Mouse (Mus musculus) testis, postnatal 14 days (tissue): Measurements from ENCODE around the gene Erg.

ENCODE experiments used
- DNase-seq: peaks from one replicate; pipeline ENCODE4 v3.0.0; 2021; ENCODE audit warnings: low spot score

The Erg gene

DNA sequence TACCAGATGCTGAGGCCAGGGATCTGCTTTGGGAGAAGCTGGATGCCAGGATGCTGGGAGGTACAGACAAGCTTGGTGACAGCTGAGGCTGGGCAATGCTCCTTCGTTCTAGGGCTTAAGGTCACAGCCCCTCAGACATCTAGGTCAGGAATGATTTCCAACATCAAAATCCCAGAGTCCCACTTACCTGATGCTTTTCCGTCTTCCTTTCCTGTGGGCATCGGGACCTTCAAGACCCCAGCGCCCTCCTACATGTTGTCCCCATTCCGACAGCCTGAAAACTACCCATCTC, at the start of gene Erg:
Gene Erg, minus strand, starts transcription at position 283 of the 292 bp plus-strand sequence.
- no peak for DNase-seq

- DNase-seq: no peak
Measured at GRCm38 (mm10) chr16:95631816-95632215, 45.4 kb upstream of the Erg start.

DNA sequence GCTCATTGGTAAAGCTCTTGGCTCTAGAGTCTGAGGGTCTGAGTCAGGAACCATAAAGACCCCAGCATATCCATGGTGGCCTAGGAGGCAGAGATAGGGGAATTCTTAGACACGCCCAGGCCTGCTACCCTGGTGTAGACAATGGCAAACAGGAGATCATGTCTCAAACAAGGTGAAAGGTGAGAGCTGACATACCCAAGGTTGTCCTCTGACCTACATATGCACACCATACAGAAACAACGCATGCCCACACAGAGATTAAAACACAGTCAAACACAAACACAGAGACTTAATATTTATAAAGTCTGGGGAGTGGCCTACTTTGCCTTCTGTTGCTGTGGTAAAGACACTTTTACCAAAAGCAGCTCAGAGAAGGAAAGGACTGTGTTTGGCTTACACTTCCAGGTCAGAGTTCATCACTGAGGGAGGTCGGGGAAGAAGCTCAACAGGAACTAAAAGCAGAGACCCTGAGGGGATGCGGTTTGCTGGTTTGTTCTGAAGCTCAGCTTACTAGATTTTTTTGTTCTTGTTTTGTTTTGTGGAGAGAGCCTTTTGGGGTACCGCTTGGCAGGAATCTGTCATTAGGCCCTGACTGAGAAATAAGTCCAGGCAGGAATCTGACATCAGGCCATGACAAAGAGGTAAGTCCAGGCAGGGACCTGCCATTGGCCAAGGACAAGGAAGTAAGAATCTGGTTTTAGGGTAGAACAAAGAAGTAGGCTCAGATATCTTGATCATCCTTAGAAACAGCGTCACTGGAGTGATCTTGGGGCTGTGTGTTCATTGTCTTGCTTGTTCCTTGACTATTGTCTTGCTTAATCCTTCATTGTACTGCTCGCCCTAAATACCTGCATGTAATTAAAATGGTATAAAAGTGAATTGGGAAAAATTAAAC, 37.7 kb upstream of the Erg start:
- DNase-seq: no peak

DNA sequence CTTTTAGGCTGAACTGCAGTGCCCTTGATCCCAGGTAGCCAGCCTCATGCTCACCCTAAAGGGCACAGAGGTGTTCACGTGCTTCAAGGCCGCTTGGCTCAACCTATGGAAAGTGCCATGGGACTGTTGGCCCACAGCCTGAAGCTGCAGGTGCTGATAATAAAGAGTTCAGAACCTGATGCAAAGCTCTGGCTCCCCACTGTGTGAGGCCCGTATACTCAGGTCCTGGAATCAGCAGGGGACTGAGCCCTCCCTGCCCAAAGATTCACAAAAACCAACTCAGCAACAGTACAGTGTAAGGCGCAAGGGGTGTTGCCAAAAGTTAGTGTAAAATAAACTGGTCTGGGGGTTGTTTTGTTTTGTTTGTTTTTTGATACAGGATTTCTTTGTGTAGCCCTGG, 36.7 kb upstream of the Erg start:
- no peak for DNase-seq

DNA sequence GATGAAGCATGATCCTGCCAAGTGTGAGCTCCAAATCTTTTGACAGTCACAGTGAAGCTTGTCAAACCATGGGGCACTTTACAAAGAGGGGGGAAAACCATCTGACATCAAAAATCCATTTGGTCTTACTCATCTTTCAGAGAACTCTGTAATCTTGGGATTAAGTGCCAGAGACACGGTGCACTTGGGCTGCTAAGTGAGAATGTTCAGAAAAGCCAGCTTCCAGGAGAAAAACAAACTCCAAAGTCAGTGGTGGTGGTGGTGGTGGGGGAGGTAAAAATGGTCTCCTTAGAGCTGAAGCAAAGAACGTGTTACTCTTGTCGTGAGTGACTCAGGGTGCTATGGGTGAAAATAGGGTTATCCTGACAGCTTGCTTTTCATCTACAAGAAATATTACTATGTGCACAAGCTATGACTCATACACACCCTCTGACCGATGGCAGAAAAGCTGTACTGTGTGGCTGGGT, 33.5 kb upstream of the Erg start:
- no peak for DNase-seq

DNA sequence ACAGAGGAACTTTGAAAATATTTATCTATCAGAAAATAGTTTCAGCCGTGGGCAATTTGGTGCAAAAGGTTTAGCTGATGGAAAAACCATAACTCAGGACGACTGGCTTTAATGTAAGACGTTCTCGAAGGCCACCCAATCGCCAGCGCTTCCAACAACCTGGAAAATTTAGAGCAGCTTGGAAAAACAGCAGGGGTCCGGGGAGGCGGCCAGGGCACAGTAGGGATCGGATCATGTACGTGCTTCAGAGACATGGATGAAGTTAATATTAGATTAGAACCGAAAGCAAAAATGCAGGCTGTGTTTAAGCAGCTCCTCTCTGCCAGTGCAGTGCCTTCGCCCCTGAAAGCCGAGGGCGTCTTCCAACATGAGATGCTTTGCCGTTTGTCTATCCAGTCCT, 31.8 kb upstream of the Erg start:
- DNase-seq: no peak

- DNase-seq: no peak
Measured at GRCm38 (mm10) chr16:95617720-95618119, 31.3 kb upstream of the Erg start.

DNA sequence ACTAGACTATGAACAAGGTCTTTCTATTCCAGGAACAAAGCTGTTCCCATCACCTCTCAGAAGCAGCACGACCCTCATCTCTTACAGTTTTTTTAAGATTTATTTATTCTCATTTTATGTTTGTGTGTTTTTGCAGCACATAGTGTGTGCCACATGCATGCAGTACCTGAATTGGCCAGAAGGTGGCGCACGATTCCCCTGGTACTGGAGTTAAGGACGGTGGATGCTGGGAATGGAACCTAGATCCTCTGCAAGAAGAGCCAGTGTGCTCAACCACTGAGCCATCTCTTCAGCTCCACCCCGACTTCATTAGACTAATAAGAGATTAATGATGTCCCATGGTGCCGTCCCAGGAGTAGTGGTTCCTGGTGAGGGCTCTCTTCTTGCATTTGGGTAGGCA, 29.2 kb upstream of the Erg start:
- peak; percentile 64 for DNase-seq

DNA sequence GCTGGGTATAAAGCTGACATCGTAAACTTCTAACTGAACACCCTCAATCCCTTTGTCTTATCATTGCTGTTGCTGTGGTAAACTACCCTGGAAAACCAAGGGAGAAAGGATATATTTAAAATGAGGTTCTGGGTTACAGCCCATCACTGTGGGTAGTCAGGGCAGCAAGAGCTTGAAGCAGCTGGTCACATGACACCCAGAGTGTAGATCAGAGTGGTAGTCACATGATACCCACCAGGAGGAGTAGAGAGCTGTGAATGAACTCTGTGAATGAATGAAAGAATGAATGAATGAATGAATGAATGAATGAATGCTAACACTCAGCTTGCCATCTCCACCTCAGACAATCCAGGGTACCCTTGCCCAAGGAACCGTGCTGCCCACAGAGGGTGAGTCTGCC, 28.1 kb upstream of the Erg start:
- no peak for DNase-seq

- DNase-seq: no peak
Measured at GRCm38 (mm10) chr16:95611982-95612746, 25.8 kb upstream of the Erg start.

DNA sequence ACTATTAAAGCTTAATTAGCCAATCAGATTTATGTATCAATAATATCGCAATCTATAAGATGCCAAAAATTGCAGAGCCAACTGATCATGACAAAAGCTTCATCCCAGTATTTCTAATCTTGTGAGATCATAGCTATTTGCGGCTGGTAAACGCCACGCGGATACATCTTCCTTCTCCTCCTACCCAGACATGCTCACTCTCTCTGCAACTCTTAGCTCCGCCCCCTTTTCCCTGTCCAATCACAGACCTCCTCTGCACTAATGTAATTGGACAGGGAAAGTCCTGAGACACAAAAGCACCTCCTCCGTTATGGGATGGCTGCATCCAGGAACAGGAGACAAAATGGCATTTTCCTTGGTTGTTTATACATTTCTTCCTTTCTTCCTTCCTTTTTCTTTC, 22.2 kb upstream of the Erg start:
- peak; percentile 77 for DNase-seq

DNA sequence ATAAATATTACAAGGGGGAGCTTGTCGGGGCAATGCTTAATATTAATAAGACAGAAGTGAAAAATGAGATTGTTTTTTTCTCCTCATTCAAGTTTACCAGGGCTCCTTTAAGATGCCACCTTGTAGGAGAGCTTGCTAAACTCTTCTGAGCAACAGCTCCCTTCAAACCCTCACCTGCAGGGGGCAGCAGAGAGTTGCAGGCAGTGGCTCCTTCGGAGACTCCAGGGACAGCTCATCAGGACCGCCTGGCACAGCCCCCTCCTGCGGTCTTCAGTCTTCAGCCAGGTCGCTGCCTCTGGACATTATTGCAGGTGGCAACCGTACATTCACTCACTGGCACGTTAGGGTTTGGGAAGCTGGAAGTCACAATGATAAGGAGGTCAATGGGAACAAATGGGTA, 18.9 kb upstream of the Erg start:
- peak; percentile 36 for DNase-seq

DNA sequence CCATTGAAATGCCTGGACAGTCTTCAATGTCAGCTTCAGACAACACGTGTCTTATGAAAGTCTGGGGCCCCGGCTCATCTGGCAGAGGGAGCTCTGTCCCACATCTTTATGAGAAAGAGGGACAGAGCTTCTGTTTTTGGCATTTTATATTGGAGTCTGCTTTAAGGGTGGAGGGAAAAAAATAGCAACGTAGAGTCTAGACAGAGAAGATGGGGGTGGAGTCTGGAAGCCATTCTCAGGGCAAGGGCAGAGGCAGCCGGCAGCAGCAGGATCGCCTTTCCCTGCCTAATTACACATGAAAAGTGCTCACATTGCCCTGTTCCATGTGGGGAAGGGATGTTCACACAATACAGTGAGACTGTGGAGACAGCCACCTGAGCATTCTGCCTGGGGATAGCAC, 16.1 kb upstream of the Erg start:
- DNase-seq: no peak

DNA sequence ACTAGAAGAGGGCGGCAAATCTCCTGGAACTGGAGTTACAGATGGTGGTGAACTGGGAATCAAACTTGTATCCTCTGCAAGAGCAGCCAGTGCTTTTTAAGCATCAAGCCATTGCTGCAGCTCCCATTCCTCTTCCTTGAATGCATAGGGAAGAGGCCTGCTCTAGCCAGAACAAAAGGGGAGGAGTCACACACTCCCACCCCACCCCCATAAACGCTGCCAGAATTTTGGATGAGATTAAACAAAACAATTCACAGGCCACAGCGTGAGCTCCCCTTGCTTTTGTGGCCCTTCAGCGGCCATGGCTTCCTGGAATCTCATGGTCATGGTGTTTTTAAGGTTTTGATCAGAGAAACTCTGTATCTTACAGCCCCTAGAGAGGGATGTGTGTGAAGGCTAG, 15.4 kb upstream of the Erg start:
- no peak for DNase-seq

- no peak for DNase-seq
Measured at GRCm38 (mm10) chr16:95601219-95601580, 14.8 kb upstream of the Erg start.

DNA sequence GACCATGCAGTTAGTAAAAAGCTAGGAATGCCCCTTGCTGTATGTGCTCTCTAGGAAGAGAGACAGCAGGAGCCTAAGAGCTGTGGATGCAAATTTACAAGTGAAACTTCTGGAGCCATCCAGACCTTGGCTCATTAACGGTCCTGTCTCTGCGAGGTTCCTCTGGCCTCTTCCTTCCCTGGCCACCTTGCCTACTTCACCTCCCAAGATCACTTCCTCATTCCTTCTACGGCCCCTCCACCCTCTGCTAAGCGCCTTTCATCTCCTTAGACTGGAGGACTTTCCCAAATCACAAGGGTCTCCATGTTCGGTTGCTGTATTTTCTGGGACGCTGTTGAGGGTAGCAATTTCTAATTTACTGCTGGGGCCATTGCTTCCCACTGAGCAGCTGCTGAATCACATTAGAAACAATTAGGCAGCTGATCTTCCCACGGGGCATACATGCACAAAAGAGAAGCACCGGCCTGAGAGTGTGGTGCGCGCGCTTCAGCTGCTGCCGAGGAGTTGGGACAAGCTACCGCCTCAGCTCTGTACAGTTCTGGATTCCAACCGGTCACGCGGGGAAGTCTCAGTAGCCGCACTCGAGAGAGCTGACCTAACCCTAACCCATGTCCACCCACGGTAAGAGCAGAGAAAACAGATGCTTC, 14.3 kb upstream of the Erg start:
- DNase-seq: no peak

DNA sequence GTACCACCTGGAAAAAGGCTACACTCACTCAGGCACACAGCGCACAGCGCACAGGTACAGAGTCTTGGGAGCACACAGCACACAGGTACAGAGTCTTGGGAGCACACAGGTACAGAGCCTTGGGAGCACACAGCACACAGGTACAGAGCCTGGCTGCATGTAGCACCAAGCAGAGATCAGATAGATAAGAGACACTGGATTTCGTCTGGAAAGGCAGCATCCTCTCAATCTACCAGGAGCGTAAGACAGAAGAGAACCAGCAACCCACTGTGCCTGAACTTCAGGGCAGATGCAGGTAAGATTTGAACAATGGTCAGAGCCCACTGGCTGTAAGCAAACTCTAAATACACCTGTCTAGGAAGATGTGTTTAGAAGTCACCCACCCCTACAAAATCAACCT, 12.5 kb upstream of the Erg start:
- no peak for DNase-seq

DNA sequence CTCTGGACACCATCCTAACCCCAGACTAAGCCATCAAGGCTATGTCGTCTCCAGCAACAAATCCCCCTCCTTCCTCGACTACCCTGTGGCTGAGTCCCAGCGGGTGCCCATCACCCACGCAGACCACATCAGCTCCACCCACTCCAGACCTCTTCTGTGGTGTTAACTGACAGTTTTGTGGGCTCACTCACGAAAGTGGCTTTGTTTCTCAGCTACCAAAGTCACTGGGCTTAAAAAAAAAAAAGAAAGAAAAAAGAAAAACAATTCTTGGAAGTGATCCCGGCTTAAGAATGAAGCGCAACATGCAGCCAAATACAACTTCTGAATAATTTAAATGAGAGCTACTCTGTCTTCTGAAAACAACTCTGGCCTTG, 11.2 kb upstream of the Erg start:
- DNase-seq: no peak

DNA sequence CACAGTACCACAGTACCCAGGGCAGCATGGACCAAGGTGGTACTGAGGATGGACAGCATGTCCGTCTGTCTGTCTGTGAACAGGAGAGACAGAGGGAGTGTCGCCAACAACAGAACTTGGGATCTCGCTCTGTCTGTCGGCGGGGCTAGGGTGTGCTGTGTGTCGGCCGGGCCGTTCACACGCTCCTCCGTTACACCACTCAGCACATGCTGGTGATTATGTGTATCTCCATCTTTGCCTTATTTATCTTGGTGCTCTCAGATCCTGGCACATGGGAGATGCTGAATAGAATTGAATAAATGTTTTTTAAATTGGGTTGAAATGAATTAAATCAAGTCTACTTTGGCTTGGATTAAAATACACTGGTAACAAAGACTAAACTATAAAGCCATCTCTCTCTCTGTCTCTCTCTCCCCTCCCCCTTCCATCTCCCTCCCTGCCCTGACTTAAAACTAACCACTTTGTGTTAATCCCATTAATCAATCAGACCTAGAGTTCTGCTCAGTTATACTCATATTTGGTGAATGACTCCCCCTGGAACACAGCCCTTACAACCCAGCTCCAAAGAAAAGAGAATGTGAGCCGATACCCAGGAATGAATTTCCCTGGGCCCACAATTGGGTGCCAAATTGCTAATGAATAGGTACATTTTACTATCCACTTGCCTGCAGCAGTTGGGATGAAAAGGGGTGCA, 10.6 kb upstream of the Erg start:
- DNase-seq: no peak

- no peak for DNase-seq
Measured at GRCm38 (mm10) chr16:95588849-95589248, 2.5 kb upstream of the Erg start.

- no peak for DNase-seq
Measured at GRCm38 (mm10) chr16:95586726-95587125, 333 bp upstream of the Erg start.

DNA sequence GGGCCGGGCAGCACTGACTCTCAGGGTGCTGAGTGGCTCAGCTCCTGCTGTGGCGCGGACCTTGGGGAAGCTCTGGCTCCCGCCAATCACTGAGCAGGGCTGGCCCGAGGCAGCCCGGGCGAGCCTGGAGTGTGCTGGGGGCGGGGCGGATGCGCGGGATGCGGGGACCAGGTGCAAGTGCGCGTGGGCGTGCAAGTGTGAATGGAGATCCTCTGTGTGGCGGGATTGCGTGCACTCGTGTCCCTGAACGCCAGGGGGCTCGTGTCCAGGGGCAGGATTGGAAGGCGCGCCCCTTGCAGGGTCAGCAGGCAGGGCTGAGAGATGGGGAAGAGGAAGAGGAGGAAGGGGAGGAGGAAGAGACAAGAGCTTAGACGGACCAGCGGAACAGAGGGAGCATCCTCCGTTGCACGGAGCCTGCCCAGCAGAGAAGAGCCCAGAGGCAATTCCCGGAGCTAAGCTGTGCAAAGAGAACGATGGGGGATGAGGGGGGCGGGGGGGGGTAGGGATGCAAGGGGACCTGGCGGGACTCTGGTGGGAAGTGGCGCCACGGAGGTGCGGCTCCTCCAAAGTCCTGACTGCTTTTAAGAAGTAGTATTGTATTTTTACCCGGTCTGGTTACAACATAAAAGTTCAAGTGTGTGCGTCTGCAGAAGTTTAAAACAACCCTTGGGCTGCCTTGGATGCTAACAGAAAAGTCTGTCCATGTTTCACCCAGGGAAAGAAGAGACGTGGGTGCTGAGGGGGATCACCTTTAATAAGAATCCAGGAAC, 667 bp downstream of the Erg start:
- DNase-seq: peak; percentile 69
